Mouse (Mus musculus) megakaryocyte, embryonic 14.5 days (primary cell): Measurements from ENCODE around the gene Pde3b.

ENCODE experiments used
- FLI1 ChIP-seq: IDR thresholded peaks from 2 replicates; pipeline ENCODE4 v1.6.1; 2012; ENCODE audit warnings: low read length, inconsistent platforms, mixed read lengths
- GATA1 ChIP-seq: IDR thresholded peaks from 3 replicates; pipeline ENCODE4 v1.6.1; 2012; ENCODE audit warnings: mixed read lengths, low read length, inconsistent platforms, borderline replicate concordance

DNA sequence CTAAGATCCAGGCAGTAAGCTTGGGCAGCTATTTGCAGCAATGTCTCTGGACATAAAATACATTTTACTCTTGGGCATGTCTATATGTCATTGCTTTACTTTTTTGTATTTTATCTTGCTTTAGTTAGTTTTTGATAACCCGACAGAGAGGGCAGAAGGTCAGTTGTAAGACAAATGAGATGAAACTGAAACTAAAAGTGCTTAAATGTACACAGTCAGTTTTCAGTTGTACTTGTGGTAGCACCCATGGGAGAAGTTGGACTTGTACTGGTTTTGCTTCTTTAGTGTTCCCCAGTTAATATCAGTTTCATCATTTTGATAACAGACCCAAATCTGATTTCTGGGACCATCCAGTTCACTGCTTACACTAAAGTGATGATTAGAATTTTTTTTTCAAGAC is 24.6 kb downstream of the Pde3b start:
- no peak for TF ChIP-seq GATA1
- no peak for TF ChIP-seq FLI1
